Comparison of ENCODE assay signal across 9 mouse cellular contexts in the genomic region with DNA sequence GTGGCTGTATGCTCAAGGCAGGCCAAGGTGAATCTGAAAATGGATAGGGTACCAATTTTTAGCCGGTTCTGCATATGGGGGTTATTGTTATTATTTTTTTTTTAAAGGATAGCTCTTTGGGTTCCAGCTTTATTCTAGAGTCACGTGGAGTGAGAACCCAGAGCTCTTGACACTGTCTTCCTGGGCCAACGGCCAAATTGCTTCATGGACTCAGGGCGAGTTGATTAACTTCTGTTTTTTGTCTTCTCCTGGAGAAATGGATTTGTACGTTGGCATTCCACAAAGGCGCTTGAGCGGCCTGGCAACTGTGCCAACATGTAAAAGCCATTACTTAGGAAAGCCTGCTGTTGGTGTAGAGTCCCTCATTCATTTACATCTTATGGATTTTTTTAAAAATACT.
DNase-seq lines count a peak whose midpoint lies in the region; ATAC-seq lines count a peak whose summit lies in the region.
"Had no signal": no experiment of that assay in that cellular context is flagged by ENCODE, and none has a peak within 500 bp of the region (broad histone marks: within the 10 kb centered on the region; RNA-seq: fewer than 3 reads in every experiment).

No protein-coding gene starts in this region.

- peaks cover 4% of the 10 kb centered on the region; the same call in 1 of the 2 replicates for H3K36me3 ChIP-seq in kidney, embryonic 14.5 days (ENCODE audit: control insufficient read depth, insufficient read depth, low read length)
- H3K36me3 ChIP-seq in heart, embryonic 16.5 days (ENCODE audit: control insufficient read depth, insufficient read depth), result 0 out of 2 replicates have a peak, but pooled peaks cover 2% of the 10 kb centered on the region
- H3K36me3 ChIP-seq in midbrain, embryonic 14.5 days (ENCODE audit: control insufficient read depth, insufficient read depth, low read length), result no peaks in the 10 kb centered on the region

- no peaks in the 10 kb centered on the region for H3K27me3 ChIP-seq in kidney, embryonic 14.5 days (ENCODE audit: control insufficient read depth, insufficient read depth, low read length)
- no peaks in the 10 kb centered on the region for H3K27me3 ChIP-seq in heart, embryonic 16.5 days (ENCODE audit: control insufficient read depth, insufficient read depth, low read length)
- no peaks in the 10 kb centered on the region for H3K27me3 ChIP-seq in midbrain, embryonic 14.5 days (ENCODE audit: control insufficient read depth, insufficient read depth, low read length)

- ATAC-seq in kidney, embryonic 14.5 days (ENCODE audit: low FRiP score, low TSS enrichment), result no peak
- ATAC-seq in heart, embryonic 16.5 days (replicated peaks; ENCODE audit: extremely low read depth, insufficient read depth, low FRiP score), result no peak
- ATAC-seq in midbrain, embryonic 14.5 days (ENCODE audit: low FRiP score, low TSS enrichment), result no peak
- ATAC-seq in CD4-positive, CD25-positive, alpha-beta regulatory T cell, adult 4 months, result no peak

- no peak overlapping the region for H3K4me3 ChIP-seq in kidney, embryonic 14.5 days (ENCODE audit: low read length)
- no peak overlapping the region for H3K4me3 ChIP-seq in heart, embryonic 16.5 days (ENCODE audit: low read length)
- no peak overlapping the region; the same call in 1 of the 2 replicates for H3K4me3 ChIP-seq in midbrain, embryonic 14.5 days (replicated peaks; ENCODE audit: low read depth, low read length)
- H3K4me3 ChIP-seq: erythroblast, embryonic 14.5 days had no signal

- H3K4me1 ChIP-seq in kidney, embryonic 14.5 days (ENCODE audit: control insufficient read depth, insufficient read depth, low read length), result peaks cover 34% of the 10 kb centered on the region
- peaks cover 35% of the 10 kb centered on the region for H3K4me1 ChIP-seq in heart, embryonic 16.5 days (ENCODE audit: control insufficient read depth, insufficient read depth, low read length)
- peaks cover 29% of the 10 kb centered on the region for H3K4me1 ChIP-seq in midbrain, embryonic 14.5 days (ENCODE audit: control insufficient read depth, insufficient read depth, low read length)

- no peak overlapping the region for H3K4me2 ChIP-seq in kidney, embryonic 14.5 days (replicated peaks; ENCODE audit: low read depth, low read length)
- no peak overlapping the region for H3K4me2 ChIP-seq in heart, embryonic 16.5 days (ENCODE audit: low read depth, low read length)
- H3K4me2 ChIP-seq in midbrain, embryonic 14.5 days (ENCODE audit: low read length), result peak overlapping the region; percentile 88

- H3K9me3 ChIP-seq in kidney, embryonic 14.5 days (ENCODE audit: control insufficient read depth, low read length), result no peaks in the 10 kb centered on the region
- no peaks in the 10 kb centered on the region; the same call in 1 of the 2 replicates for H3K9me3 ChIP-seq in heart, embryonic 16.5 days (replicated peaks; ENCODE audit: control insufficient read depth, low read length)
- H3K9me3 ChIP-seq in midbrain, embryonic 14.5 days (ENCODE audit: control insufficient read depth, low read length), result no peaks in the 10 kb centered on the region

- peak; percentile 28 for DNase-seq in kidney, adult 18-20 months
- DNase-seq in adrenal gland, postnatal 10 days, result peak; percentile 57
- DNase-seq in midbrain, embryonic 14.5 days, result no peak
- no peak for DNase-seq in embryo, embryonic 10 days (ENCODE audit: low spot score)
- no peak for DNase-seq in right cerebral cortex, postnatal 10 days (ENCODE audit: low spot score in 2 of 2)

- no peak overlapping the region for H3K9ac ChIP-seq in kidney, embryonic 14.5 days (ENCODE audit: low read depth, low read length)
- no peak overlapping the region for H3K9ac ChIP-seq in heart, embryonic 16.5 days (ENCODE audit: low read length)
- 0 out of 2 replicates have a peak overlapping the region, but pooled peaks have one; percentile 12 for H3K9ac ChIP-seq in midbrain, embryonic 14.5 days (replicated peaks; ENCODE audit: low read length)

- 78% methylated on average over 7 of the region's 7 CpGs for WGBS in kidney, embryonic 14.5 days
- WGBS in heart, embryonic 16.5 days, result 31% methylated on average over 7 of the region's 7 CpGs
- 76% methylated on average over 7 of the region's 7 CpGs for whole genome bisulfite sequencing in midbrain, embryonic 14.5 days

- H3K27ac ChIP-seq in kidney, embryonic 14.5 days (ENCODE audit: low read depth, low read length), result no peak overlapping the region
- peak overlapping the region; percentile 61; the same call in 1 of the 2 replicates for H3K27ac ChIP-seq in heart, embryonic 16.5 days (ENCODE audit: low read length)
- H3K27ac ChIP-seq in midbrain, embryonic 14.5 days (replicated peaks; ENCODE audit: low read depth, low read length), result peak overlapping the region; percentile 27; the same call in 1 of the 2 replicates

Comparison
In these comparisons a context has a peak if more than half of its experiments do, and no peak if none do; other contexts are left out.
1. DNase-seq: peak in kidney, adult 18-20 months (single experiment) and adrenal gland, postnatal 10 days (single experiment); none in midbrain, embryonic 14.5 days (single experiment), embryo, embryonic 10 days (single experiment) and right cerebral cortex, postnatal 10 days (0 of 2).